Mouse (Mus musculus) gastrocnemius, postnatal 36 days (tissue): ENCODE results near the gene Rraga. TPM values are rescaled to one million over a fixed set of nuclear protein-coding genes. Genes with fewer than 3 reads are reported as not detected.
"Not testable (repeated sequence)": the region's sequence is repeated elsewhere in the genome, so short reads cannot be mapped to it uniquely, and the experiment has no call there.

Source experiments
- DNase-seq, 2 experiments: peaks; one replicate each; pipeline ENCODE4 v3.0.0; 2022
- intact Hi-C: fragments of 180-260 bp; cut with DNase I; formaldehyde crosslinking; loops from one replicate; pipeline ENCODE4 v1.15.1; 2025
- total RNA-seq, 2 experiments: library from RNA; stranded (reverse); gene quantifications; 2 replicates each; pipeline ENCODE4 v1.2.3; 2021

Gene Rraga
- total RNA-seq, 2 experiments from 2014 or later, result 43.1 to 48.5 TPM

DNA sequence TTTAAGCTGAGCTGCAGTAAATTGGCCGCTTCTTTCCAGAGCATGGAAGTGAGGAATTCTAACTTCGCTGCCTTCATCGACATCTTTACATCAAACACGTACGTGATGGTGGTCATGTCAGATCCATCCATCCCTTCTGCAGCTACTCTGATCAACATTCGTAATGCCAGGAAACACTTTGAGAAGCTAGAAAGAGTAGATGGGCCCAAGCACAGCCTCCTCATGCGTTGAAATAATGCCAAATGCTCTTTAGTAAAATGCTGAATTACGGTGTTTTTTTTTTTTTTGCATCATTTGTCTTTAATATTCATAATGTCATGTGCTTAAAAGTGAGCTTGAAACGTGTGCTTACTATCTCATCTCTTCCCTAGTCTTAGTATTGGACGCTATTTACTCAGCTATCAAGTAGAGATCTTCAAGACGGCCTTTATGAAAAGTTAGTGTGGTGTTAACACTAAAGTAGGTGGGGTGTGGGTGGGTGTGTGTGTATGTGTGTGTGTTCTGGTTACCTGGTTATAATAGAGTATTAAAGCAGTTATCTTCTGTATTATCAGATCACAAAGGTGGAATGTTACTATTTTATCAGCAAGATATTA is 1.3 kb downstream of the Rraga start:
- intact Hi-C loops, result loop anchor here (5.0 kb wide), 1 partner anchor 36 kb away; the partner anchor contains the start of gene Haus6

DNA sequence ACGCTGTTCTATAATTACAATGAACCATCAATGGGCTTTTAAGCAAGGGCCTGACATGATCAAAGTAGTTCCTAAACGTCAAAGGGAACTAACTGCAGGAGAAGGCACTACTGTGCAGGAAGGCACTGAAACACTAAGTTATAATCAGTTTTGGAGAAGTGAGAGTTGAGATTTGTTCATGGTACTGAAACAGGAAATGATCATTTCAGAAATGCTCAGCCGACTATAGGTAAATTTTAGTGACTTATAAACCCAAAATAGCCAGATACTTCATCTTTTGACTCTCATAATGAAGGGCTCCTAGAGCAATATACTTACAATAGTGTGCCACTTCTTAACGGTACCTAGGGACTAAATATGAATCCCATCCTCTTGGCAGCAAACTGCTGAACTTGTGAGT is 4.6 kb downstream of the Rraga start:
- intact Hi-C loops, result no loop called here
- no peak for DNase-seq

More for the DNA sequence above, 1.3 kb downstream of the Rraga start:
- DNase-seq, result no peak

DNA sequence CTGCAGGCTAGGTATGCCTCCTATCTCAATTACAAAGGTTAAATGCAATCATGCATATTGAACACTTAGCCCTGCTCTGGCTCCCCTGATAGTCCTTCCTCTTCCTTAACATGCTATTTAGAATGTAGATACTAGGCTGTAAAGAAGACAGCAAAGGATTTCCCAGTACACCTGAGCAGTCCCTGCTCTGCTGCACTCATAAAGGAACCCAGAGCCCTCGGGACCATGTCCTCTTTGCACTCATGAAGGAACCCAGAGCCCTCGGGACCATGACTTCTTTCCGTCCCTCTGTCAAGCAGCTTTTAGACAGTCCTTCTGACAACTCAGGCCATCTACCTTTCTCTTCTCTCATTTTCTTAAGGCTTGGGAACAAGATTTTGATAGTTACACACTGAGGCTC is 5.1 kb downstream of the Rraga start:
- no peak for DNase-seq
- intact Hi-C loops, result no loop called here

DNA sequence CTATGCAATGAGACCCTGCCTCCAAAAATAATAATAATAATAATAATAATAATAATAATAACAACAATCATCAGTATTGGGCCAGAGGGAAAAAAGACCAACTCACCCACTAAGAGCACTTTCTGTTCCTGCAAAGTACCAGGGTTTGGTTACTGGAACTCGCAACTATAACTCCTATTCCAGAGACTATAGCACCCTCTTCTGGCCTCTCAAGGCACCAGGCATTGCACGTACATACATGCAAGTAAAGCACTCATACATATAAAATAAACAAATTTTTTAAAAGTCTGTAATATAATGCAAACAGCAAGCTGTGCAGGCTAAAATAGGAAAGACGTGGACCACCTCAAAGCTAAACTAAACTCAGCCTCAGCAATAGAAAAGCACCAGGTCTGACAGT is 12.8 kb downstream of the Rraga start:
- no peak for DNase-seq
- intact Hi-C loops, result no loop called here

DNA sequence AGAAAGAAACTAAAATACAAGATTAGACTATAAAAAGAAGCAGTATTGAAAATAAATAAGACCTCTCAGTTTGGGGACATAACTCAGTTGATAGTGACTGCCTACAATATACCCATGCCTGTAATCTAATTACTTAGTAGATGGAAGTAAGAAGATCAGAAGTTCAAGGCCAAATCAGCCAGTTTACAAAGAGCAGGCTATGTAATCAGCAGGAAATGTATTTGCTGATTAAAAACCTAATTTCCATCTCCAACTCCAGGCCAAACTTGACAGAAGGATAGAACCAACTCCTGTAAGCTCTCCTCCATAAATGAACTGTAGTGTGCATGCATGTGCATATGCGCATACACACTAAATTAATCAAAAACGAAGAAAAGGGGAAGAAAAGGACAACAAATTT is 15.8 kb downstream of the Rraga start:
- no peak for DNase-seq
- intact Hi-C loops, result no loop called here

DNA sequence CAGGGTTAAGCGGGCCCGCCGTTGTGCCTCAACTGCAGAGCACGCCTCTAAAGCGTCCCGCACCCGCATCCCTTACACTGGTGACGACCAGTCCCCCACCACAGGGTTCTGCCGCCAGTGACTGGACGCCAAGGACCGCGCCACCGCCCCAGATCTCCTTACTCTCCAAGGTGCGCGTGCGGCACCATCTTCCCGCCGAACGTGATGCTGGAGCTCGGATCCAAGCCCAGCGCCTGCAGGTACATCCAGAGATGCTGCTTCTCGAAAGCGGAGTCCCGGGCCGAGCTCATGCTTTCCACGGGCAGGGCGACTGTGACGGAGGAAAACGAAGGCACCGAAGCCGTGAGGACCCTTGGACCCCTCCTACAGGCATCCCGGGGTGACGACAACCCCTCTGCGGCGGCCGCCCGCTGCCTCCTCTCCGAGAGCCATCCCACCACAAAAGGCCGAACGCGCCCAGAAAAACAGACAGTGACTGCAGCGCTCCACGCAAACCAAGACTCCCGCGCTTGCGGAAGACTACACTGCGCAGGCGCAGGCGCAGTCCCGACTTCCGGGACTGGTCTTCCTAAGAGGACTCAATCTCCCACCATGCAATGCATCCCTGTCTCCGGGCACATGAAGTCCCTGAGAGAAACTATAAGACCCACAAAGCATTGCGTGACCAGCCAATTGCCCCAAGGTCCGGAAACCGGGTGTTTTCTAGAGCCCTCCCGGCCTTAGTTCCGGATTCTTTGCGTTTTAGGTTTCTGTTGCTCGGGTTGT is 36.2 kb downstream of the Rraga start, which contains the start of gene Haus6:
Gene Haus6, minus strand, starts transcription at position 532 of the 765 bp plus-strand sequence.
- intact Hi-C loops, result loop anchor here (2.0 to 5.0 kb wide), 2 partner anchors 34 to 85 kb away; partner anchors contain the start of gene Rraga
- DNase-seq, result peak; percentile 81 to 84

DNA sequence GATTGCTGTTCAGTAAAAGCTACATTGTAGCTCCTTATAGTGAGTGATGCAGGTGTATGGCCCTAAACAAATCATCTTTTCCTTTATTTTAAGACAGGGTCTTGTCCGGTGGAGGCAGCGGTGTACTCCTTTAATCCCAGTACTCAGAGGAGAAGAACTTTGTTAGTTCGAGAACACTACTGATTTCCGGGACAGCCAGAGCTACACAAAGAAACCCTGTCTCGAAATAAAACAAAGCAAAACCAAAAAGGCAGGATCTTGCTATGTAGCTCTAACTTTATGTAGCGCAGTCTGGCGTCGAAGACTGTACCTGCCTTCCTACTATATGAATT is 36.8 kb downstream of the Rraga start:
- DNase-seq, result no peak
- intact Hi-C loops, result loop anchor here (2.0 to 5.0 kb wide), 2 partner anchors 35 to 85 kb away; partner anchors contain the start of gene Rraga

DNA sequence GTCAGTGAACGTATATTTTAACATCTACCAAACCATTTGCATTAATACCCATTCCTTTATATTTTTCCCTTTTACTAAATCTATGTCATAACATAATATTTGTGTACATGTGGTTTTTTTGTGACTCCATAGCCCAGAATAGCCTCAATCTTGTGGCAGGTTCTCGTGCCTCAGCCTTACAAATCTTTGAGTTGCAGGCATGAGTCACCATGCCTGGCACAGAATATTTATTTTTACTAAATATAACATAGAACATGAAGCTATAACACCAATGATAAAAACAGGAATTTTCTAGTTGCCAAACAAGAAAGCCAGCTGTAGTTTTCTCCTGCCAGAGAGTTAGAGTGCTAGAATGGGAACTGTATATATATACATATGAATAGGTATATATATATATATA is 45.0 kb downstream of the Rraga start:
- intact Hi-C loops, result no loop called here

DNA sequence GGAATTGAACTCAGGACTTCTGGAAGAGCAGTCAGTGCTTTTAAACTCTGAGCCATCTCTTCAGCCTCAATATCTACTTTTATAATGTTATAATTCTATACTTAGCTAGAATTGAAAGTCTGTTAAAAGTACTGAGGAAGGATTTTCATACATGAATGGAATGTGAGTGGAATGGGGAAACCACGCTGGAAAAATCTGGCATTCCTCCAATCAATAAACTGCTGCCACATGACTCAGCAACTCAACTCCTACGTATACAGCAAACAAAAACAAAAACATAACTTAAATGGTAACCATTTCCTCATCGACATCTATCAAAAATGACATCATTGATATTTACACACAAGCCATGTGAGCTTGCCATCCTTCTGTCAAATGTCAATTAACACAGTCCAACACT is 46.6 kb downstream of the Rraga start:
- no peak for DNase-seq
- intact Hi-C loops, result no loop called here

More for the DNA sequence above, 45.0 kb downstream of the Rraga start:
- DNase-seq, result no peak

DNA sequence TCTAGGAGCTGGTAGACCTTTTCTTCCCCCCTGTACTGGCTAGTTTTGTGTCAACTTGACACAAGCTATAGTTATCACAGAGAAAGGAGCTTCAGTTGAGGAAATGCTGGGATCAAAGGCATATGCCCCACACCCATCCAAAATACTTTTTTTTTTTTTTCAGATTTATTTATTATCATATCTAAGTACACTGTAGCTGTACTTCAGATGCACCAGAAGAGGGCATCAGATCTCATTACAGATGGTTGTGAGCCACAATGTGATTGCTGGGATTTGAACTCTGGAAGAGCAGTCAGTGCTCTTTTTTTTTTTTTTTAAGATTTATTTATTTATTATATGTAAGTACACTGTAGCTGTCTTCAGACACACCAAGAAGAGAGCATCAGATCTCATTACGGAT is 47.1 kb downstream of the Rraga start:
- intact Hi-C loops, DNase-seq: not testable (repeated sequence)

DNA sequence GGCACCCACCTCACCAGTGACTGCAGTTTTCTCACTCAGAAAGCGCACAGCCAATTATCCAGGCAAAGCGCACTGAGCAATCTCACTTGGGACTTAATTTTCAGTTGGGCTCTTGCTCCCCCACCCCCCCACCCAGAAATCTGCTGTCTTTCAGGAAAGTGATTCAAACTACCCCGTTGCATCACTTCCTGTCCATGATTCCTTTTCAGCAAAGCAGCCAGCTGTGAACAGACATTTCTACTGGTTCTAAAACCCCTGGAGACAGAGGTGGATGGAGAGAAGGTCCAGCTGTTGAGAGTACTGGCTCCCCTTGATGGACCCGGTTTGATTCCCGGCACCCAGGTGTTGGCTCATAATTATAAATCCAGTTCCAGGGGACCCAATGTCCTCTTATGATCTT is 50.0 kb downstream of the Rraga start:
- intact Hi-C loops, result no loop called here
- DNase-seq, result no peak

DNA sequence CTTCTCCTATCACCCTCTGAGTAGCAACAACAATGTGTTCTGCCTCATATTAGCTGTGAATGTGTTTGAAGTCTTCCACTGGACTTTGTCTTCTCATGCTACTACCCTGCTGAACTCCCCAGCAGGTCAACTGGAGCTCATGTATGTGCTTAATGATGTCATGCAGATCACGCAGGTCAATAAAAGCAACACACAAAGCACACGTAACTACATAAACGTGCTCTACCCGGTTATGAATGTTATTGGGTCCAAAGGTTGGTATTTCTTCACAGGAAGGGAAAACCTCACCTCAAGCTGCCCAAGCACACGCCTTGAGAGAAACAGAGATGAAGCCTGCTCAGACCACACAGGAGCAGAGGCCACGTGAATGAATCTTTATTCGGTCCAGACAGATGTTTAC is 51.0 kb downstream of the Rraga start:
- intact Hi-C loops, DNase-seq: not testable (repeated sequence)

Other genes with a start within 250 kb of the Rraga start
- not detected for gene Saxo1, start 17.3 kb upstream of the Rraga start, total RNA-seq
- gene Haus6, start 36.4 kb downstream of the Rraga start, total RNA-seq, result 1 to 10 TPM; 4.6 to 5.7 TPM
- gene Plin2, start 94.4 kb downstream of the Rraga start, total RNA-seq, result 10 to 100 TPM; 51.7 to 54.1 TPM
- 10 to 100 TPM; 22.3 to 27.1 TPM for gene Dennd4c, start 172.9 kb downstream of the Rraga start, total RNA-seq